Mouse (Mus musculus) adrenal gland, adult (tissue): ENCODE measurements around the gene Stard13.
A peak's percentile ranks its signal among the peaks of the same experiment; 100 is the strongest.

Experiments used
- DNase-seq, 2 experiments: peaks; one replicate each; pipeline ENCODE4 v3.0.0; 2022 to 2023; ENCODE audit warnings: low spot score in 1 of 2; ENCODE audit not compliant: inconsistent age in 2 of 2

Gene Stard13

GRCm38 (mm10) chr5:151024483-151024882, 209.2 kb downstream of the Stard13 start:
- DNase-seq, result no peak

- DNase-seq, result peak in 1 of 2 experiments; percentile 28
Measured at GRCm38 (mm10) chr5:151023461-151023860, 210.2 kb downstream of the Stard13 start.

GRCm38 (mm10) chr5:151022939-151023338, 210.7 kb downstream of the Stard13 start:
- DNase-seq, result no peak

GRCm38 (mm10) chr5:151022026-151022425, 211.6 kb downstream of the Stard13 start:
- no peak for DNase-seq

GRCm38 (mm10) chr5:151020831-151021230, 212.8 kb downstream of the Stard13 start:
- DNase-seq, result peak in 1 of 2 experiments; percentile 36

- DNase-seq, result peak in 1 of 2 experiments; percentile 31
Measured at GRCm38 (mm10) chr5:151020031-151020820, 213.4 kb downstream of the Stard13 start.

GRCm38 (mm10) chr5:151018959-151019358, 214.7 kb downstream of the Stard13 start:
- DNase-seq, result no peak

- DNase-seq, result no peak
Measured at GRCm38 (mm10) chr5:151018450-151018849, 215.2 kb downstream of the Stard13 start.

- no peak for DNase-seq
Measured at GRCm38 (mm10) chr5:151004216-151004755, 229.3 kb downstream of the Stard13 start.

GRCm38 (mm10) chr5:151002051-151002450, 231.6 kb downstream of the Stard13 start:
- DNase-seq, result no peak

GRCm38 (mm10) chr5:151001111-151001510, 232.5 kb downstream of the Stard13 start:
- no peak for DNase-seq

- peak; percentile 47 to 69 for DNase-seq
Measured at GRCm38 (mm10) chr5:150996586-150996985, 237.1 kb downstream of the Stard13 start.

GRCm38 (mm10) chr5:150994096-150994495, 239.5 kb downstream of the Stard13 start:
- DNase-seq, result no peak
